Mouse (Mus musculus): ENCODE measurements around the gene Zfp318. TPM values are rescaled to one million over a fixed set of nuclear protein-coding genes. Genes with fewer than 3 reads are reported as not detected.

Gene Zfp318
- polyA plus RNA-seq, 1 experiment from 2014 or later = 10.2 TPM

DNA sequence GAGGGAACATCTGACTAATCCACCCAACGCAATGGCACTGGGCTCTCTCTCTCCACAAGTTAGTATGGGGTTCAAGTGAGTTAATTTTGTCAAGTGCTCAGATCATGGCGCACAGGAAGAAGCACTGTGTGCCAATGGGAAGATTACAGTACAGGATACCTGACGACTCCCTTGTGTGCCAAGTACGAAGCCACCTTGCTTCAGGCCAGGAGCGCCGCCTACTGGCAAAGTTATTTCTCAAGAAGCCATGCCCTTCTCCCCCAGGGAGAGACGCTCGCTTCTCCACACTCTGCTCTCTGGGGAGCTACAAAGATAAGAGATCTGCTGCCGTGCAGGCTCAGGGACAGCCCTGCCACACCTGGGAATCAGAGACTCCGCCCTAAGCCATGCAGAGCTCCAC lies 74.3 kb downstream of the Zfp318 start:
- H3K4me2 ChIP-seq (ENCODE audit: low read length) = no peak overlapping the region
- H3K9ac ChIP-seq (ENCODE audit: low read depth, low read length) = no peak overlapping the region
- 18% methylated on average over 10 of the region's 10 CpGs for WGBS
- H3K27me3 ChIP-seq (replicated peaks; ENCODE audit: control insufficient read depth, insufficient read depth, low read length) = 0 out of 2 replicates have a peak, but pooled peaks cover 2% of the 10 kb centered on the region
- H3K4me3 ChIP-seq (ENCODE audit: low read length) = no peak overlapping the region
- no peaks in the 10 kb centered on the region for H3K9me3 ChIP-seq (ENCODE audit: control insufficient read depth, low read length)
- H3K4me1 ChIP-seq (ENCODE audit: control insufficient read depth, insufficient read depth, low read depth, low read length) = peaks cover 21% of the 10 kb centered on the region
- H3K27ac ChIP-seq (ENCODE audit: low read depth, low read length) = no peak overlapping the region
- H3K36me3 ChIP-seq (ENCODE audit: control insufficient read depth, insufficient read depth, low read length) = 0 out of 2 replicates have a peak, but pooled peaks cover 3% of the 10 kb centered on the region
- ATAC-seq = no peak

DNA sequence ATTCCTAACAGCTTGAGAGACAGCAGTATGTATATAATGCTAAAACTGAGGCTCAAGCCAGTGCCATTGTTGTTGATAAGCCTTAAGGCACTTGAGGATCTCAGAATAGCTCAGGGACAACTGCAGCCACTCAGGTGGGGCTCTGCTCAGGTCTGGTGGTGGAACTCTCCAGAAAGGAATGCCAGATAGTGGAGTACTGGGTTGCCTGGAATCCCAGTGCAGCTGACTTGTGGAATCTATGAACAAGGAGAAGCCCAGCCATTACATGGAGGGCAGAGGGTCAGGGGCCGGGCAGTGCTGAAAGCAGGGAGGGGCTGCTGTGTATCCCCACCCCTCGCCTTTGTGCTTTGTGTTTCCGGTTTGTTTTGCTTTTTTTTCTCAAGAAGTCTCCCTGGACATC lies 74.9 kb downstream of the Zfp318 start:
- ATAC-seq = no peak
- H3K27me3 ChIP-seq (replicated peaks; ENCODE audit: control insufficient read depth, insufficient read depth, low read length) = 0 out of 2 replicates have a peak, but pooled peaks cover 2% of the 10 kb centered on the region
- no peaks in the 10 kb centered on the region for H3K9me3 ChIP-seq (ENCODE audit: control insufficient read depth, low read length)
- H3K4me2 ChIP-seq (ENCODE audit: low read length) = no peak overlapping the region
- no peak overlapping the region for H3K4me3 ChIP-seq (ENCODE audit: low read length)
- WGBS = 48% methylated on average over 3 of the region's 3 CpGs
- H3K27ac ChIP-seq (ENCODE audit: low read depth, low read length) = no peak overlapping the region
- H3K36me3 ChIP-seq (ENCODE audit: control insufficient read depth, insufficient read depth, low read length) = 0 out of 2 replicates have a peak, but pooled peaks cover 3% of the 10 kb centered on the region
- peaks cover 21% of the 10 kb centered on the region for H3K4me1 ChIP-seq (ENCODE audit: control insufficient read depth, insufficient read depth, low read depth, low read length)
- H3K9ac ChIP-seq (ENCODE audit: low read depth, low read length) = no peak overlapping the region

DNA sequence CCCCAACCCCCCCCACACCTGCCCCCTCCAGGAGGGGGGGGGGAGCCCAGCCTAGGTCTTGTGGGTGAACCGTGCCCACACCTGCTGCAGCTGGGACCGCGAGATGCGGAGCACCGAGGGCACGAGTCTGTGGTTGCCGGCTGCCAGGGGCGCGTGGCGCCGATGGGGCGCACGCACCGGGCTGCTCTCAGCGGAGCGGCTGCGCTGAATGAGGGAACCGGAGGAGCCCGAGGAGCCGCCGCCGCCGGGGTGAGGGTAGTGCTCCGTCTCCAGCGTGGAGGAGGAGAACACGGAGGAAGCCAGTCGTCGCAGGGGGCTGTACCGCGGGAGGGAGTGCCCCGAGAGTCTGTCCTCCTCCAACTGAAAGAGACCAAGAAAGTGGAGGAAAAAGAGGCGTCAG lies 77.1 kb downstream of the Zfp318 start:
- H3K27me3 ChIP-seq (replicated peaks; ENCODE audit: control insufficient read depth, insufficient read depth, low read length) = 0 out of 2 replicates have a peak, but pooled peaks cover 2% of the 10 kb centered on the region
- H3K4me1 ChIP-seq (ENCODE audit: control insufficient read depth, insufficient read depth, low read depth, low read length) = peaks cover 2% of the 10 kb centered on the region; the same call in 1 of the 2 replicates
- 4% methylated on average over 31 of the region's 32 CpGs for WGBS

DNA sequence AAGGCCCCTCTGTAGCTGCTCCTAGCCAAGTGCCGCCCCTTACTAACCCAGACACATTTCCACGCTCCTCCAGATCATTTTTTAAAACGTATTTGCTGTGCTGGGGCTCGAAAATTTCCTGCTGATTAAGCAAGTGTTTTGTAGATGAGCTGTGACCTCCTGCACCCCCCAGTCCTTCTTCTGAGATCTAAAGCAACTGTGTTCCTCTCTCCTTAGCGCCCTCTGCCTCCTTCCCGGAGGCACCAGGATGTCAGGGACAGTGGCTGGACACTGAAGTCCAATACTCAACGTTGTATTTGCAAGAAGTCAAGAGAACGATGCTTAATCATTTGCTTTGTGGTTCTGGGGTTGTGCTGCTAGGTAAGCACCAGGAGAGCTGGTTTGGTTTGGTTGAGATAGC lies 77.8 kb downstream of the Zfp318 start:
- no peaks in the 10 kb centered on the region for H3K4me1 ChIP-seq (ENCODE audit: control insufficient read depth, insufficient read depth, low read depth, low read length)
- H3K27me3 ChIP-seq (replicated peaks; ENCODE audit: control insufficient read depth, insufficient read depth, low read length) = 0 out of 2 replicates have a peak, but pooled peaks cover 2% of the 10 kb centered on the region
- 0 out of 2 replicates have a peak overlapping the region, but pooled peaks have one; percentile 14 for H3K9ac ChIP-seq (ENCODE audit: low read depth, low read length)
- H3K36me3 ChIP-seq (ENCODE audit: control insufficient read depth, insufficient read depth, low read length) = peaks cover 13% of the 10 kb centered on the region; the same call in 1 of the 2 replicates
- no peaks in the 10 kb centered on the region for H3K9me3 ChIP-seq (ENCODE audit: control insufficient read depth, low read length)
- no peak overlapping the region for H3K27ac ChIP-seq (ENCODE audit: low read depth, low read length)
- 20% methylated on average over 8 of the region's 8 CpGs for WGBS
- H3K4me2 ChIP-seq (ENCODE audit: low read length) = peak overlapping the region; percentile 32
- 0 out of 2 replicates have a peak overlapping the region, but pooled peaks have one; percentile 8 for H3K4me3 ChIP-seq (ENCODE audit: low read length)
- no peak for ATAC-seq

More for the DNA sequence above, 77.1 kb downstream of the Zfp318 start:
- H3K4me2 ChIP-seq (ENCODE audit: low read length) = peak overlapping the region; percentile 32
- H3K36me3 ChIP-seq (ENCODE audit: control insufficient read depth, insufficient read depth, low read length) = peaks cover 10% of the 10 kb centered on the region; the same call in 1 of the 2 replicates
- H3K9me3 ChIP-seq (ENCODE audit: control insufficient read depth, low read length) = no peaks in the 10 kb centered on the region
- H3K9ac ChIP-seq (ENCODE audit: low read depth, low read length) = no peak overlapping the region
- ATAC-seq = no peak
- H3K4me3 ChIP-seq (ENCODE audit: low read length) = peak overlapping the region; percentile 8; the same call in 1 of the 2 replicates
- H3K27ac ChIP-seq (ENCODE audit: low read depth, low read length) = no peak overlapping the region

DNA sequence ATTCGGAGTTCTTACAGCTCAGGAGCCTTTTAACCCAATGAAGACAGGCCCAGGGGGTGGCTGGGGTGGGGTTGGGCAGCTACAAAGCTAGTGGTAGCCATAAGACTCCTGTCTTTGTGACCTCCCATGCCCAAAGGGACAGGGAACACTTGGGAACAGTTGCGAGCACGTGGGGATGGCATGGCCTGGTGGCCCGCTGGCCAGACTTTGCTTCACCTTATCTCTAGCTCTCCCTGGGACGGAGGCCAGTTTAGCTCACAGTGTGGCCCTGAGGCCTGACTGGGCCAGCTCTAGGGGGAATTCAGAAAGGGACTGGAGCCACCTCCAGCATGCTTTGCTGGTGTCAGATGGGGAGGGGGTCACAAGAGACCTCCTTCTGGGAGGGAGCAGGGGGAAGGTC lies 78.7 kb downstream of the Zfp318 start:
- 84% methylated on average over 5 of the region's 5 CpGs for WGBS
- no peak for ATAC-seq
- peaks cover 21% of the 10 kb centered on the region; the same call in 1 of the 2 replicates for H3K36me3 ChIP-seq (ENCODE audit: control insufficient read depth, insufficient read depth, low read length)

DNA sequence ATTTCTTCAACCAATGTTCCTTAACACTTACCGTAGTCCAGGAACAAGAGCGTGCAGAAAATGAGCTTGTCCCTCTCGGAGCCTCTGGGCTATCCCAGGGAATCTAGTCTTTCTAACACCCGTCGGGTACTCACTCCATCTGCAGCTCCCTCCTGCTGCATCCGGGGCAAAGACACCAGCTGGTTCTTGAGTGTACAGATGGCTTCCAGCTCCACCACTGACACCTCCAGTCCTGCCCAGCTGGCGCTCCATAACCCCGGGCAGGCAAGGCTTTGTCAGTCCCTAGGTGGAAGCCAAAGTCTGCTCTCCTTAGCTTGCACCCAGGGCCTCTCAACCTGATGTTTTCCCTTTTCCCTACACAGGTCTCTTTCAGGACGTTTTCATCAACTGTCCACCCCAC lies 84.3 kb downstream of the Zfp318 start:
- ATAC-seq = no peak
- no peak overlapping the region for H3K9ac ChIP-seq (ENCODE audit: low read depth, low read length)
- no peaks in the 10 kb centered on the region for H3K4me1 ChIP-seq (ENCODE audit: control insufficient read depth, insufficient read depth, low read depth, low read length)
- H3K4me2 ChIP-seq (ENCODE audit: low read length) = no peak overlapping the region
- no peak overlapping the region for H3K4me3 ChIP-seq (ENCODE audit: low read length)
- no peaks in the 10 kb centered on the region for H3K9me3 ChIP-seq (ENCODE audit: control insufficient read depth, low read length)
- 59% methylated on average over 9 of the region's 9 CpGs for WGBS
- H3K27ac ChIP-seq (ENCODE audit: low read depth, low read length) = no peak overlapping the region
- peaks cover 50% of the 10 kb centered on the region for H3K36me3 ChIP-seq (ENCODE audit: control insufficient read depth, insufficient read depth, low read length)
- H3K27me3 ChIP-seq (replicated peaks; ENCODE audit: control insufficient read depth, insufficient read depth, low read length) = no peaks in the 10 kb centered on the region

More for the DNA sequence above, 78.7 kb downstream of the Zfp318 start:
- H3K4me3 ChIP-seq (ENCODE audit: low read length) = no peak overlapping the region
- H3K9me3 ChIP-seq (ENCODE audit: control insufficient read depth, low read length) = no peaks in the 10 kb centered on the region
- H3K27ac ChIP-seq (ENCODE audit: low read depth, low read length) = no peak overlapping the region
- H3K4me1 ChIP-seq (ENCODE audit: control insufficient read depth, insufficient read depth, low read depth, low read length) = no peaks in the 10 kb centered on the region
- H3K9ac ChIP-seq (ENCODE audit: low read depth, low read length) = no peak overlapping the region
- H3K27me3 ChIP-seq (replicated peaks; ENCODE audit: control insufficient read depth, insufficient read depth, low read length) = no peaks in the 10 kb centered on the region
- H3K4me2 ChIP-seq (ENCODE audit: low read length) = no peak overlapping the region

Other genes starting within 250 kb of the Zfp318 start
- gene Rsph9, start 239.5 kb upstream of the Zfp318 start, polyA plus RNA-seq (2015; fragmentation: Nextera tagmentation; extraction: Ambion mirVana) = 54.8 and 62.7 TPM in 2 replicates
- 22.1 and 23.0 TPM in 2 replicates for gene Mad2l1bp, start 230.2 kb upstream of the Zfp318 start, polyA plus RNA-seq (2015; fragmentation: Nextera tagmentation; extraction: Ambion mirVana)
- 39.6 and 41.0 TPM in 2 replicates for gene Gtpbp2, start 222.7 kb upstream of the Zfp318 start, polyA plus RNA-seq (2015; fragmentation: Nextera tagmentation; extraction: Ambion mirVana)
- gene Polh, start 181.1 kb upstream of the Zfp318 start, polyA plus RNA-seq (2015; fragmentation: Nextera tagmentation; extraction: Ambion mirVana) = 6.2 and 8.4 TPM in 2 replicates
- gene Xpo5, start 180.9 kb upstream of the Zfp318 start, polyA plus RNA-seq (2015; fragmentation: Nextera tagmentation; extraction: Ambion mirVana) = 29.0 and 35.7 TPM in 2 replicates
- gene Polr1c, start 135.7 kb upstream of the Zfp318 start, polyA plus RNA-seq (2015; fragmentation: Nextera tagmentation; extraction: Ambion mirVana) = 72.4 and 76.6 TPM in 2 replicates
- gene Yipf3, start 135.7 kb upstream of the Zfp318 start, polyA plus RNA-seq (2015; fragmentation: Nextera tagmentation; extraction: Ambion mirVana) = 101 and 105 TPM in 2 replicates
- gene Lrrc73, start 130.2 kb upstream of the Zfp318 start, polyA plus RNA-seq (2015; fragmentation: Nextera tagmentation; extraction: Ambion mirVana) = 19.1 and 23.8 TPM in 2 replicates
- gene Tjap1, start 100.7 kb upstream of the Zfp318 start, polyA plus RNA-seq (2015; fragmentation: Nextera tagmentation; extraction: Ambion mirVana) = 26.7 and 32.1 TPM in 2 replicates
- 25.3 and 26.8 TPM in 2 replicates for gene Dlk2, start 86.3 kb upstream of the Zfp318 start, polyA plus RNA-seq (2015; fragmentation: Nextera tagmentation; extraction: Ambion mirVana)
- 9.2 and 9.3 TPM in 2 replicates for gene Abcc10, start 55.4 kb upstream of the Zfp318 start, polyA plus RNA-seq (2015; fragmentation: Nextera tagmentation; extraction: Ambion mirVana)
- 3.3 and 3.6 TPM in 2 replicates for gene Crip3, start 45.2 kb downstream of the Zfp318 start, polyA plus RNA-seq (2015; fragmentation: Nextera tagmentation; extraction: Ambion mirVana)
- not detected in 2 replicates for gene Slc22a7, start 54.7 kb downstream of the Zfp318 start, polyA plus RNA-seq (2015; fragmentation: Nextera tagmentation; extraction: Ambion mirVana)
- 5.1 and 5.5 TPM in 2 replicates for gene Ttbk1, start 103.9 kb downstream of the Zfp318 start, polyA plus RNA-seq (2015; fragmentation: Nextera tagmentation; extraction: Ambion mirVana)
- gene Dnph1, start 113.0 kb downstream of the Zfp318 start, polyA plus RNA-seq (2015; fragmentation: Nextera tagmentation; extraction: Ambion mirVana) = 18.7 and 19.0 TPM in 2 replicates
- gene Cul9, start 162.7 kb downstream of the Zfp318 start, polyA plus RNA-seq (2015; fragmentation: Nextera tagmentation; extraction: Ambion mirVana) = 19.7 and 25.1 TPM in 2 replicates
- gene Srf, start 172.4 kb downstream of the Zfp318 start, polyA plus RNA-seq (2015; fragmentation: Nextera tagmentation; extraction: Ambion mirVana) = 3.5 and 3.6 TPM in 2 replicates
- gene Ptk7, start 245.8 kb downstream of the Zfp318 start, polyA plus RNA-seq (2015; fragmentation: Nextera tagmentation; extraction: Ambion mirVana) = 25.9 and 36.1 TPM in 2 replicates

Data from hindbrain, embryonic 16.5 days (tissue).